Mouse (Mus musculus) Patski (cell line): Measurements from ENCODE around the gene Olfr1358. TPM values are rescaled to one million over a fixed set of nuclear protein-coding genes. Genes with fewer than 3 reads are reported as not detected.
"Not testable (repeated sequence)": the region's sequence is repeated elsewhere in the genome, so short reads cannot be mapped to it uniquely, and the experiment has no call there.

Source experiments
- ATAC-seq: fragments of 100-300 bp; one replicate; pipeline ENCODE4 v1.8.0; 2021
- CTCF ChIA-PET: fragments of 350-600 bp; sonication (Branson Sonifier 250); formaldehyde crosslinking; loops from one replicate; lab custom pipeline; 2022; ENCODE audit warnings: inconsistent platforms; lab: Charles Lee
- POLR2A ChIA-PET: fragments of 350-600 bp; sonication (Branson Sonifier 250); formaldehyde crosslinking; loops from one replicate; lab custom pipeline; 2022; ENCODE audit warnings: antibody characterized with exemption, inconsistent platforms; lab: Charles Lee
- DNase-seq: peaks from one replicate; pipeline ENCODE4 v3.0.0-alpha.2; 2011; ENCODE audit warnings: low read depth, low spot score
- H3K27me3 ChIP-seq: fragments of 371-371 bp; one replicate; pipeline ENCODE4 v1.5.1; 2021
- CTCF ChIP-seq: fragments of 100-300 bp; IDR thresholded peaks from one replicate; pipeline ENCODE4 v1.5.1; 2021
- in situ Hi-C: fragments of 300-500 bp; cut with MboI; formaldehyde crosslinking; loops from 3 replicates; pipeline ENCODE4 v1.11.1; 2018; ENCODE audit warnings: low pct_unique_long_range_greater_than_20kb, mixed read lengths
- polyA plus RNA-seq: library from polyadenylated mRNA; unstranded; gene quantifications from one replicate; pipeline ENCODE4 v1.2.3, GENCODE M21; 2021

Gene Olfr1358
- polyA plus RNA-seq, 1 experiment from 2014 or later = not detected

DNA sequence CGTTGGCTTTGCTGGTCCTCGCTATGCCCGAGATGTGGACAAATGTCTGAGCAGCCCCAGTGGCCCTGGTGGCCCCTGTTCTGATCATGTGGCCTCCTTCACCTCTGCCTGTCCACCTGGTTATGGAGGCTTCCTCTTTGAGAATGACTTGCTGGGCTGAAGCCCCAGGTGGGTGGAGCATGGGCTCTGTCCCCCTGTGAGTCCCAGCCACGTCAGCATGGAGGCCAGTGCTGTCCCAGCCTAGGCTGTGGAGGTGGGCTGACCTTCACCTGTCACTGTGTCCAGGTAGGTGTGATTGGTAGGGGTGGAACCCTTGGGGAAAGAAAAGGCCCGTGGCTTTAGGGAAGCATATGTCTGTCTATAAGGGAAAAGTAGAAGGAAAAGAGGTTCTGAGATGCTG is 30.4 kb upstream of the Olfr1358 start:
- POLR2A ChIA-PET = no interaction called here
- no peak for TF ChIP-seq CTCF
- no peaks in the 10 kb centered on the region for H3K27me3 ChIP-seq
- in situ Hi-C loops = no loop called here
- DNase-seq (no peak), ATAC-seq (no peak)
- CTCF ChIA-PET = interaction anchor here (0.7 to 1.8 kb wide), 5 partner anchors 46 to 111 kb away, joined by 3 to 8 read pairs (median 3); no protein-coding TSS in a partner anchor

DNA sequence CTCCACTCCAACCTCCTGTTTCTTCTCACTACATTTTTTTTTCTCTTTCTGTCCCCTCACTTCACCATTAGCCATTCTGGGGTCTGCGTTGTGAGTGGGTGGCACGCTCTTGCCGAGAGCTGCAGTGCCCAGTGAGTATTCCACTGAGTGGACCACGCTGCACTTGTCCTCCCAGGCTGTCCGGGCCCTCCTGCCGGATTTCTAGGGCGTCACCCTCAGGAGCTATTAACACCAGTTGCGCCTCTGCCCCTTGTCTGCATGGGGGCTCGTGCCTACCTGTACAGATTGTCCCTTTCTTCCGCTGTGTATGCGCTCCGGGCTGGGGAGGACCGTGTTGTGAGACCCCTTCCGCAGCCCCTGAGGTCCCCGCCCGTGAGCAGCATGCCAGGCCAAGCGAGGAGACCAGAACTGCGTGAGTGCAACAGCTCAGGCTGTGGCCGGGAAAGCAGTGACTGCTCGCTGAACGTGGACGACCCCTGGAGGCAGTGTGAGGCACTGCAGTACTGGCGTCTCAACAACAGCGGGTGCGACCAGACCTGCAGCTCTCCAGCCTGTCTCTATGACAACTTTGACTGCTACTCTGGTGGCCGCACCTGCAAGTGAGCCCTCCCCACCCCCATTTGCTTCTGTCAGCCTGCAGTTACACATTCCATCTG is 29.7 kb upstream of the Olfr1358 start:
- TF ChIP-seq CTCF = peak; percentile 83
- in situ Hi-C loops = no loop called here
- CTCF ChIA-PET = interaction anchor here (0.7 to 1.8 kb wide), 7 partner anchors 13 to 110 kb away, joined by 3 to 8 read pairs (median 3); partner anchors contain the start of gene Pdxk
- DNase-seq (no peak), ATAC-seq (peak; percentile 78)
- POLR2A ChIA-PET = no interaction called here
- no peaks in the 10 kb centered on the region for H3K27me3 ChIP-seq

DNA sequence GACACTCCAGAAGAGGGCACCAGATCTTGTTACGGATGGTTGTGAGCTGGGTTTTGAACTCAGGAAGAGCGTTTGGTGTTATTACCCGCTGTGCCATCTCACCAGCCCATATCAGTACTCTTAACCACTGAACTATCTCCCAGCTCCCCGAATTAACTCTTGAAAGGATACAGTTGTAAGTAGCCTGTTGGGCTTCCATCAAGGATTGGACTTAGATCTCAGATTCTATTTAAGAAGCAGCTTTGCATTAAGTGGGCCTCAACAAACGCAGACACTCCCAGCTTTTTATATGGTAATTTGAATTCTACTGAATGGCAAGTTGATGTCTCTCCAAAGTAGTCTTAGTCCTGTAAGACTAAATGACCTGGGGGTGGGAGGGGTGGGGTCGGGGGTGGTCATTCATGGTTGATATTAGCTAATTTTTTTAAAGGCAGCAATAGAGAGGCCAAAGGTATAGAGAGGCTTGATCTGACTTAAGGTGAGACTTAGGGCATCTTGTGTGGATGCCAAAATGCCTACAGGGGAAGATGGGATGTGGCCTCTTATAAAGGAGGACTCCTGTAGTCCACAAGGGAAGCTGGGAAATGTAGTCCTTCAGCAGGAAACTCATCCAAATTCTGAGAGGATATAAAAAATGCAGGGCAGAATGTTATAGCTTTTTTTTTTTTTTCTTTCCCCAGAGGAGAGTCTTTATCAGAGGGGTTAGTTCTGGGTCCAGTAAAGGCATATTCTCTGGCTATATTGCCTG is 14.1 kb upstream of the Olfr1358 start:
- peaks cover 10% of the 10 kb centered on the region for H3K27me3 ChIP-seq
- no peak for DNase-seq
- ChIA-PET POLR2A (interaction anchor here (0.6 kb wide), 1 partner anchor 46 kb away, joined by 3 read pairs; no protein-coding TSS in a partner anchor), CTCF (no interaction called here)
- TF ChIP-seq CTCF = no peak
- ATAC-seq = no peak
- in situ Hi-C loops = no loop called here

DNA sequence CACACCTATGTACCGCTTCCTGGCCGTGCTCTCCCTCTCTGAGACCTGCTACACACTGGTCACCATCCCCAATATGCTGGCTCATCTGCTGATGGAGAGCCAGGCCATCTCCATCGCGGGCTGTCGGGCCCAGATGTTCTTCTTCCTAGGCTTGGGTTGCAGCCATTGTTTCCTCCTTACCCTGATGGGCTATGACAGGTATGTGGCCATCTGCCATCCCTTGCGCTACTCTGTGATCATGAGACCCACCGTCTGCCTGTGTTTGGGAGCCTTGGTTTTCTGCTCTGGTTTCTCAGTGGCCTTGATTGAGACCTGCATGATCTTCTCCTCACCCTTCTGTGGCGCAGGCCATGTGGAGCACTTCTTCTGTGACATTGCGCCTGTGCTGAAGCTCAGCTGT is 2.6 kb downstream of the Olfr1358 start:
- ChIA-PET CTCF (no interaction called here), POLR2A (no interaction called here)
- DNase-seq (no peak), ATAC-seq (no peak)
- in situ Hi-C loops = loop anchor here (10.0 kb wide), 2 partner anchors 85 to 225 kb away; no protein-coding TSS in a partner anchor
- no peak for TF ChIP-seq CTCF
- peaks cover 8% of the 10 kb centered on the region for H3K27me3 ChIP-seq

DNA sequence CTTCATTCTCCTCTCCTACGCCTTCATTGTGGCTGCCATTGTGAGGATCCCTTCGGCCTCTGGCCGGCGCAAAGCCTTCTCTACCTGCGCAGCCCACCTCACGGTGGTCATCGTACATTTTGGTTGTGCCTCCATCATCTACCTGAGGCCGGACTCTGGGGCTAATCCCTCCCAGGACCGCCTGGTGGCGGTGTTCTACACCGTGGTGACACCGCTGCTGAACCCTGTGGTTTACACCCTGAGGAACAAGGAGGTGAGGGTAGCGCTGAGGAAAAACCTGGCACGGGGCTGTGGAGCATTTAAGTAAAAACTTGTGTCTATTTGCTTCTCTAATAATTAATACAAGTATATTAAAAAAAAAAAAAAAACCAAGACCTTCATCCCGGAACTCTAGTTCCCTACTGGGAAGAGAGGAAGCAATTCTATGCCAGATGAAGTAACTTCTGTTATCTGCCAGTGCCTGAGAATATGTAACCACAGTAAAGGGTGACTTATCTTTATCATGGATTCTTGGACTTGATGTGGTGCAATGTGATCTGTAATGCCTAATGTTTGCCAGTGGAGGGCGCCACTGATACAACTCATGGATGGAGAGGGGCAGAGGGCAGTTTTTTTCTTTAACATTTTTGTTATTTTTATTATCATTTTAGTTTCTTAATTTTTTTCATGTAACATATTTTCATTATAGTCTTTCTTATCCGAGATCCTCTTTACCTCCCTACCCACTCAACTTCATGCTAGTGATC is 3.2 kb downstream of the Olfr1358 start:
- ATAC-seq = no peak
- CTCF ChIA-PET = no interaction called here
- in situ Hi-C loops = loop anchor here (10.0 kb wide), 2 partner anchors 84 to 224 kb away; no protein-coding TSS in a partner anchor
- peaks cover 8% of the 10 kb centered on the region for H3K27me3 ChIP-seq
- TF ChIP-seq CTCF = peak; percentile 66
- DNase-seq = no peak
- POLR2A ChIA-PET = no interaction called here

DNA sequence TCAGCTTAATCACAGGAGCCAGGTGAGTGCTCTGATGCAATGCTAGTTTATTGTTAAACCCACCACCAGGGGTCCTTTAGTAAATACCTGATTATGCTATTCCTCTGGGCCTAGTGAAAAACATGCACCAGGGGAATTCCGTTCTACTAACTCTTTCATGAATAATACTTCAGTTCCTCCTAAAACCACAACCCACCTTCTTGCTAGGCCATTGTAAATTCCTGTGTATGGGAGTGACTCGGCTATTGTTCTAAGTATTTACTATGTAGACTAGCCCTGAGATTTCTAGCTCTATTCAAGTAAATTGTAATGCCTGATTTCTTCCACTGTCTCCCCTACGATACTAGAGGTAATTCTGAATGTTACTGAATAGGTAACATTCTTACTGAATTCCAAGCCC is 7.8 kb downstream of the Olfr1358 start:
- POLR2A ChIA-PET, ATAC-seq, CTCF ChIA-PET, H3K27me3 ChIP-seq, DNase-seq: not testable (repeated sequence)
- in situ Hi-C loops = loop anchor here (10.0 to 25.0 kb wide), 3 partner anchors 80 to 587 kb away; no protein-coding TSS in a partner anchor

DNA sequence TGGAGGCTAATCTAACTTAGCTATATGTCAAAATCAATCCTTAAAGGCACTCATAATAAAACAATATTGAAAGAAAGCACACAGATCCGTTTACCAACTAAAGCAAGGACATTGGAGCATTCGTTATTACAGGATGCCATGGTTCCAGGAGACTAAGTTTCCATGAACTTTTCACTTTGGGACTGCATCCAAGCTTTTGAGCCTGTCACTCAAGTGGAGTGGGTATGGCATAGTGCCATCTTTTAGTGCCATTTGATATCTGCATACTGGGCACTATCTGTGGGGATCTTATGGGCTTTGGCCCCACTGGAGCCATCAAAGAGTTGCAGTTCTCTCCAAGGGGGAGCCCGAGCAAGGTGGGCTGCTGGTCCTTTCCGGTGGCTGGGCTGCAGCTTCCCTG is 8.3 kb downstream of the Olfr1358 start:
- no peaks in the 10 kb centered on the region for H3K27me3 ChIP-seq
- POLR2A ChIA-PET = no interaction called here
- CTCF ChIA-PET = interaction anchor here (1.3 kb wide), 1 partner anchor 69 kb away, joined by 5 read pairs; no protein-coding TSS in a partner anchor
- DNase-seq (no peak), ATAC-seq (no peak)
- TF ChIP-seq CTCF = no peak
- in situ Hi-C loops = loop anchor here (10.0 to 25.0 kb wide), 3 partner anchors 79 to 587 kb away; no protein-coding TSS in a partner anchor

DNA sequence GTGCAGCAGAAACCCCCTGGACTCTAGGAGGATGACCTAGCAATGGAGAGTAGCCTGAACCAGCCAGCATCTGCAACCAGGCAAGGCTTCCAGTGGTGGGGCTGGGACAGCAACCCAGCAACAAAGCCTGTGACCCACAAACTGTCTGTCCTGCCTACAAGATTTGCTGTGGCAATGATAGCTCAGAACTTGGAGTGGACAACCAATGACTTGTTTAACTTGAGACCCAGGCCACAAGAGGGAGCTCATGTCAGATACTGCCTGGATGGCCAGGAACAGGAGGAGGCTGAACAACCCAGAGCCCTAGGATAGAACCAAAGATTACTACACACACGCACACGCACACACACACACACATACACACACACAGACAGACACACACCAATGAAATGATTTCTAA is 23.7 kb downstream of the Olfr1358 start:
- in situ Hi-C loops = loop anchor here (25.0 kb wide), 1 partner anchor 571 kb away; no protein-coding TSS in a partner anchor
- CTCF ChIA-PET = interaction anchor here (1.0 to 1.1 kb wide), 3 partner anchors 58 to 72 kb away, joined by 3 to 5 read pairs (median 3); no protein-coding TSS in a partner anchor

DNA sequence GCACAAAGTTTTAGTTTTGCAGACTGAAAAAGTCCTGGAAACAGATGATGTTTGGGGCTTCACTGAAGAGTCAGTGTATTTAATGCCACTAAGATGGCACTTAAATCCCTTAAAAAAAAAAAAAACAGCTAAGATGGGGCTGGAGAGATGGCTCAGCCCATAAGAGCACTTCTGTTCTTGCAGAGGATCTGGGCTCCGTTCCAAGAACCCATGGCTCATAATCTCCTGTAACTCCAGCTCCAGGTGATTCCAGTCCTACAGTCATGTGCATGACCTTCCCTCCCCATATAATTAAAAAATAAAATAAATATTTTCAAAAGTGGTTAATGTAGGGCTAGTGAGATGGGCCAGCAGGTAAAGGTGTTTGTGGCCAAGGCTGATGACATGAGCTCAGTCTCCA is 47.8 kb downstream of the Olfr1358 start:
- ChIA-PET POLR2A (no interaction called here), CTCF (interaction anchor here (0.8 kb wide), 1 partner anchor 9 kb away, joined by 4 read pairs; the partner anchor contains the start of gene Ilvbl)
- in situ Hi-C loops = no loop called here
- no peak for TF ChIP-seq CTCF
- DNase-seq (no peak), ATAC-seq (no peak)
- peaks cover 4% of the 10 kb centered on the region for H3K27me3 ChIP-seq

More for the DNA sequence above, 23.7 kb downstream of the Olfr1358 start:
- no peak for DNase-seq
- peaks cover 48% of the 10 kb centered on the region for H3K27me3 ChIP-seq
- POLR2A ChIA-PET = no interaction called here
- peak; percentile 47 for ATAC-seq
- peak; percentile 65 for TF ChIP-seq CTCF

DNA sequence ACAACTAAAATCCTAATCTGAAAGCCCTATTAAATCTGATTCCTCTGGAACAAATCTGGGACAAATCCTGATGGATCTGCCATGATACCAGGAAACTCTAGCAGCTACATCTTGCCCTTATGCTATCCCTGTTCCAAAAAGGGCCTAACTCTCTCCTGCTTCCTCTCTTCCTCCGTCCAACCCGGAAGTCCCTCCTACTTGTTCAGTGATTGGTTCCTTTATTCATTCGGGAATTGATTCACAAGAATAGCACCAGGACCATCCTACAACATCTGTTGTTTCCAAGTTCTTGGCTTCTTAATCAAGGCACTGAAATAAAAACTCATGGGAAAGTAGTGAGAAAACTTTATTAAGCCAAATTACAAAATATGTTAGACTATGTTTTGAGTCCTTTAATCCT is 52.0 kb downstream of the Olfr1358 start:
- ChIA-PET POLR2A (no interaction called here), CTCF (no interaction called here)
- H3K27me3 ChIP-seq = no peaks in the 10 kb centered on the region
- ATAC-seq (no peak), DNase-seq (no peak)
- no peak for TF ChIP-seq CTCF
- in situ Hi-C loops = no loop called here
